Mouse (Mus musculus) CH12.LX (cell line): ENCODE measurements around the gene Ergic1. TPM values are rescaled to one million over a fixed set of nuclear protein-coding genes. Genes with fewer than 3 reads are reported as not detected.

ENCODE experiments used
- DNase-seq: peaks from one replicate; pipeline ENCODE4 v3.0.0-alpha.2; 2013; ENCODE audit errors: extremely low read depth
- H3K27ac ChIP-seq: 2 replicates; pipeline ENCODE4 v1.5.1; 2012; ENCODE audit warnings: low read depth, mild to moderate bottlenecking, control low read depth, moderate library complexity; ENCODE audit not compliant: insufficient read depth
- H3K27me3 ChIP-seq: replicated peaks from 2 replicates; pipeline ENCODE3; 2012; ENCODE audit warnings: inconsistent platforms
- H3K36me3 ChIP-seq, 2 experiments: replicated peaks in 1 of 2; 2 replicates each; pipeline versions ENCODE3 to v1.6.1; 2012; ENCODE audit warnings: inconsistent platforms in 1 of 2, low read length in 1 of 2, mild to moderate bottlenecking in 1 of 2, mixed read lengths in 1 of 2, moderate library complexity in 1 of 2; ENCODE audit not compliant: control insufficient read depth in 1 of 2, insufficient read depth in 1 of 2
- H3K4me1 ChIP-seq, 2 experiments: 2 replicates each; pipeline ENCODE4 v1.6.1; 2012; ENCODE audit warnings: inconsistent platforms in 1 of 2, moderate library complexity in 1 of 2; ENCODE audit not compliant: insufficient read depth in 2 of 2, control insufficient read depth in 1 of 2
- H3K4me2 ChIP-seq: 2 replicates; pipeline ENCODE4 v1.6.1; 2012; ENCODE audit warnings: low read depth, mild to moderate bottlenecking, control low read depth; ENCODE audit not compliant: poor library complexity, insufficient read depth, severe bottlenecking
- H3K4me3 ChIP-seq, 3 experiments: fragments of 150-350 bp in 1 of 3; sonication (generic) in 1 of 3; replicated peaks in 1 of 3; 2 replicates each; pipeline versions ENCODE3 to v1.5.1; 2011 to 2012; ENCODE audit warnings: low read depth in 2 of 3, low read length in 2 of 3, mild to moderate bottlenecking in 2 of 3, moderate library complexity in 2 of 3, control low read depth in 1 of 3, improper control_type of control experiment in 1 of 3, inconsistent platforms in 1 of 3, mixed read lengths in 1 of 3; ENCODE audit not compliant: poor library complexity in 1 of 3
- H3K79me2 ChIP-seq: replicated peaks from 2 replicates; pipeline ENCODE4 v1.6.1; 2012; ENCODE audit warnings: mild to moderate bottlenecking, moderate library complexity; ENCODE audit not compliant: control insufficient read depth, poor library complexity, insufficient read depth, severe bottlenecking; ENCODE audit errors: extremely low read depth
- H3K9ac ChIP-seq: 2 replicates; pipeline ENCODE4 v1.6.1; 2012; ENCODE audit warnings: low read depth, mild to moderate bottlenecking, control low read depth, moderate library complexity; ENCODE audit not compliant: insufficient read depth
- H3K9me3 ChIP-seq: replicated peaks from 2 replicates; pipeline ENCODE3; 2012; ENCODE audit warnings: low read length, inconsistent platforms, mixed read lengths
- BHLHE40 ChIP-seq: IDR thresholded peaks from 2 replicates; pipeline ENCODE4 v1.6.1; 2011; ENCODE audit warnings: mild to moderate bottlenecking, low read depth, low read length, improper control_type of control experiment
- ETS1 ChIP-seq: conservative IDR thresholded peaks from 2 replicates; pipeline ENCODE4 v1.6.1; 2012; ENCODE audit warnings: low read depth, mild to moderate bottlenecking, inconsistent platforms, low read length, improper control_type of control experiment, moderate library complexity
- GABPA ChIP-seq: IDR thresholded peaks from 2 replicates; pipeline ENCODE4 v1.6.1; 2012; ENCODE audit warnings: low read depth, low read length, improper control_type of control experiment, inconsistent platforms; ENCODE audit not compliant: insufficient replicate concordance
- MAFK ChIP-seq: IDR thresholded peaks from 2 replicates; pipeline ENCODE4 v1.6.1; 2011; ENCODE audit warnings: low read length, improper control_type of control experiment; ENCODE audit not compliant: insufficient replicate concordance
- MEF2A ChIP-seq: IDR thresholded peaks from 2 replicates; pipeline ENCODE4 v1.6.1; 2014; ENCODE audit warnings: low read depth, mild to moderate bottlenecking, inconsistent platforms, low read length, improper control_type of control experiment, borderline replicate concordance
- MXI1 ChIP-seq: IDR thresholded peaks from 2 replicates; pipeline ENCODE4 v1.6.1; 2011; ENCODE audit warnings: mild to moderate bottlenecking, low read depth, low read length, improper control_type of control experiment
- MYC ChIP-seq: IDR thresholded peaks from 2 replicates; pipeline ENCODE4 v1.6.1; 2011; ENCODE audit warnings: low read depth, mild to moderate bottlenecking, improper control_type of control experiment, low read length
- NELFE ChIP-seq: IDR thresholded peaks from 2 replicates; pipeline ENCODE4 v1.6.1; 2011; ENCODE audit warnings: low read depth, low read length, improper control_type of control experiment
- RAD21 ChIP-seq: IDR thresholded peaks from 2 replicates; pipeline ENCODE4 v1.6.1; 2011; ENCODE audit warnings: low read depth, mild to moderate bottlenecking, low read length, improper control_type of control experiment, moderate library complexity
- TCF12 ChIP-seq: IDR thresholded peaks from 2 replicates; pipeline ENCODE4 v1.6.1; 2014; ENCODE audit warnings: low read depth, mild to moderate bottlenecking, inconsistent platforms, low read length, improper control_type of control experiment
- USF1 ChIP-seq: IDR thresholded peaks from 2 replicates; pipeline ENCODE4 v1.6.1; 2014; ENCODE audit warnings: low read depth, mild to moderate bottlenecking, inconsistent platforms, low read length, improper control_type of control experiment
- dilution Hi-C: fragments of 300-500 bp; cut with MboI; formaldehyde crosslinking; loops from 2 replicates; pipeline ENCODE4 v1.14.3; 2020; ENCODE audit warnings: low sequenced_read_pairs; ENCODE audit not compliant: extremely low pct_unique_long_range_greater_than_20kb, extremely low pct_ligation_motif_present
- in situ Hi-C: fragments of 300-500 bp; cut with MboI; formaldehyde crosslinking; loops from 3 replicates; pipeline ENCODE4 v1.14.3; 2019; ENCODE audit warnings: low sequenced_read_pairs, low pct_ligation_motif_present, low pct_unique_long_range_greater_than_20kb, mixed read lengths
- polyA plus RNA-seq: library from polyadenylated mRNA; unstranded; fragments of >175 nt; gene quantifications from 2 replicates; pipeline ENCODE4 v1.2.1, GENCODE M21; 2012; ENCODE audit warnings: low read depth; ENCODE audit not compliant: insufficient read length
- total RNA-seq, 2 experiments: library from RNA; depleted of rRNA; stranded (reverse); fragments of 300-350 nt in 1 of 2; fragments of >200 nt in 1 of 2; gene quantifications; 2 replicates each; pipeline ENCODE4 v1.2.3; 2012 to 2014

Gene Ergic1
- total and polyA plus RNA-seq, 3 experiments: 93.5 to 142 (median 131) TPM

DNA sequence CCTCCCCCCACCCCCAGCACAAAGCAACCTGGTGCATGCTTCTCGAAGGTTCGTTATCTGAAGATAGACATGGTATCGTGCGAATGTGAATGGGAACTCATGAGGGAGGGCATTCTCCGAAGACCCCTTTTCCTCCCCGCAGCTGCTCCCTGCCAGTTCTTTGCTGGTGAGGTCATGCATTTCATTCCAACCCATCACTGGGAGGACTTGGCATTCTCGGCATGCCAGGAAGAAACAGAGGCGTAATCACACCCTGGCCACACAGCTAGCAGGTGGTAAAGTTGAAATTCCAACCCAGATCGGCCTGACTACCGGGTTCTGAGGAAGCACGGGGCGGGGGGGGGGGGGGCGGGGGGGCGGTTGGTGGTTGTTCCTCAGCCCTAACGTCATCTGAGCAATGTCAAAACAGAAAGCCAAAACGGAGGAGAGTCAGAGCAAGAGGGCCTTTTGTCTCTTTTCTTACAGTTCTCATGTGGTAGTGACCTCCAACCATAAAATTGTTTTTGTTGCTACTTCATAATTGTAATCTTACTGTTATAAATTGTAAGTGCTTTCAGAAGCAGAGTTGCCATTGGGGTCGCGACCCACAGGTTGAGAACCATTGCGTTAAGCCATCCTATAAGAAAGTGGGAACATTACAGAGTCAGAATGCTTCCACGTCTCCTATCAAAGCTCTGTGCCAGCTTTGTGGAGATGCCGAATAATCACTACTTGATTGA, 97.7 kb downstream of the Ergic1 start:
- H3K36me3 ChIP-seq: peaks cover 18 to 45% of the 10 kb centered on the region in 2 experiments
- no peaks in the 10 kb centered on the region for H3K9me3 ChIP-seq
- DNase-seq: no peak
- no peaks in the 10 kb centered on the region for H3K79me2 ChIP-seq
- H3K4me1 ChIP-seq: peaks cover under 1 to 18% of the 10 kb centered on the region in 2 experiments
- dilution Hi-C loops (no loop called here), in situ Hi-C loops (loop anchor here (10.0 kb wide), 1 partner anchor 226 kb away; no protein-coding TSS in a partner anchor)
- H3K4me2 ChIP-seq: no peak overlapping the region
- no peak overlapping the region for H3K9ac ChIP-seq
- no peak overlapping the region for H3K27ac ChIP-seq
- TF ChIP-seq USF1: no peak
- TF ChIP-seq MYC: no peak
- no peak for TF ChIP-seq NELFE
- no peak for TF ChIP-seq RAD21
- no peak for TF ChIP-seq MEF2A
- TF ChIP-seq, all 38 proteins: peak for 0
- Histone ChIP-seq H3K4me3 (no peak overlapping the region), H3K27me3 (no peaks in the 10 kb centered on the region)

DNA sequence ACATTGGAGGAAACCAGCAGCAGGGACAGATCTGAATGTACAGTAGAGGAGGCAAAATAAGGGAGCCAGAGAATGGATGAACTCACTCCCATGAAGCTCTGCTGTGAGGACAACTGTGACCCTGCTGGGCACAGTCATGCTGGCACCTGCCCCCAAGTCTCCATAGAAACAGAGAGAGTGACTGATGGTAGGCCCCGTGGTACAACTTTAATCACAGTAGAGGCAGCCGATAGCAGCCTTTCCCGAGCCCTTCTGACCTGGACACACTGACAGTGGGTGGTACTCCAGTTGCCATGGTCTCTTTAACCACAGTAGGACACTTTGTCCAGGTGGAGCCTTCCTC, 98.3 kb downstream of the Ergic1 start:
- Histone ChIP-seq H3K4me2 (no peak overlapping the region), H3K27ac (no peak overlapping the region), H3K9ac (no peak overlapping the region), H3K27me3 (no peaks in the 10 kb centered on the region), H3K4me3 (no peak overlapping the region), H3K9me3 (no peaks in the 10 kb centered on the region), H3K36me3 (peaks cover 14 to 39% of the 10 kb centered on the region in 2 experiments), H3K4me1 (peaks cover 4 to 24% of the 10 kb centered on the region in 2 experiments), H3K79me2 (no peaks in the 10 kb centered on the region)
- TF ChIP-seq MXI1 (no peak), TCF12 (no peak), BHLHE40 (no peak), USF1 (no peak), GABPA (no peak), ETS1 (no peak), MAFK (no peak)
- in situ Hi-C loops (loop anchor here (10.0 kb wide), 1 partner anchor 225 kb away; no protein-coding TSS in a partner anchor), dilution Hi-C loops (no loop called here)
- DNase-seq: no peak
